Mouse (Mus musculus) myocyte (in vitro differentiated cells): Measurements from ENCODE around the gene Mtrf1l. TPM values are rescaled to one million over a fixed set of nuclear protein-coding genes. Genes with fewer than 3 reads are reported as not detected.

Experiments used
- H3K27me3 ChIP-seq: one replicate; pipeline ENCODE4 v1.6.1; 2011; ENCODE audit not compliant: control insufficient read depth, insufficient read depth, insufficient read length
- H3K36me3 ChIP-seq: one replicate; pipeline ENCODE4 v1.6.1; 2011; ENCODE audit not compliant: control insufficient read depth, insufficient read depth
- H3K4me2 ChIP-seq: one replicate; pipeline ENCODE4 v1.6.1; 2011; ENCODE audit warnings: low read depth, control low read depth
- H3K4me3 ChIP-seq: one replicate; pipeline ENCODE4 v1.5.1; 2011; ENCODE audit warnings: mild to moderate bottlenecking, control low read depth, moderate library complexity
- H3K79me2 ChIP-seq: one replicate; pipeline ENCODE4 v1.6.1; 2011; ENCODE audit not compliant: control insufficient read depth, insufficient read depth
- H3ac ChIP-seq: one replicate; pipeline ENCODE4 v1.6.1; 2011; ENCODE audit not compliant: control insufficient read depth, insufficient read length
- CEBPB ChIP-seq: IDR thresholded peaks from 2 replicates; pipeline ENCODE4 v1.6.1; 2011; ENCODE audit warnings: mild to moderate bottlenecking, moderate library complexity; ENCODE audit not compliant: poor library complexity, insufficient read depth, severe bottlenecking
- E2F4 ChIP-seq: IDR thresholded peaks from one replicate; pipeline ENCODE4 v1.6.1; 2011; ENCODE audit warnings: mild to moderate bottlenecking, control low read depth, moderate library complexity; ENCODE audit not compliant: insufficient read depth
- MYOD1 ChIP-seq, 3 experiments: IDR thresholded peaks; one replicate each; pipeline ENCODE4 v1.6.1; 2011; ENCODE audit warnings: control low read depth in 2 of 3, low read depth in 2 of 3, mild to moderate bottlenecking in 2 of 3, moderate library complexity in 1 of 3; ENCODE audit not compliant: insufficient read length in 2 of 3, control insufficient read depth in 1 of 3
- MYOG ChIP-seq, 3 experiments: IDR thresholded peaks; one replicate each; pipeline ENCODE4 v1.6.1; 2011; ENCODE audit warnings: control low read depth in 2 of 3, low read depth in 2 of 3, mild to moderate bottlenecking in 2 of 3; ENCODE audit not compliant: insufficient read length in 2 of 3, control insufficient read depth in 1 of 3, insufficient read depth in 1 of 3
- POLR2A ChIP-seq: IDR thresholded peaks from one replicate; pipeline ENCODE4 v1.6.1; 2011; ENCODE audit warnings: low read depth, mild to moderate bottlenecking, control low read depth, moderate library complexity; ENCODE audit not compliant: insufficient read length
- POLR2AphosphoS2 ChIP-seq: IDR thresholded peaks from one replicate; pipeline ENCODE4 v1.6.1; 2011; ENCODE audit warnings: low read depth, control low read depth; ENCODE audit not compliant: insufficient read length
- REST ChIP-seq: IDR thresholded peaks from one replicate; pipeline ENCODE4 v1.6.1; 2011; ENCODE audit warnings: mild to moderate bottlenecking, control low read depth, moderate library complexity; ENCODE audit not compliant: insufficient read depth, insufficient read length
- SRF ChIP-seq: IDR thresholded peaks from one replicate; pipeline ENCODE4 v1.6.1; 2011; ENCODE audit warnings: low read depth; ENCODE audit not compliant: control insufficient read depth, insufficient read length
- TCF12 ChIP-seq: IDR thresholded peaks from one replicate; pipeline ENCODE4 v1.6.1; 2011; ENCODE audit warnings: mild to moderate bottlenecking, control low read depth; ENCODE audit not compliant: poor library complexity, insufficient read depth, severe bottlenecking
- TCF3 ChIP-seq: IDR thresholded peaks from one replicate; pipeline ENCODE4 v1.6.1; 2011; ENCODE audit warnings: low read depth, control low read depth; ENCODE audit not compliant: insufficient read length
- USF1 ChIP-seq: IDR thresholded peaks from one replicate; pipeline ENCODE4 v1.6.1; 2011; ENCODE audit warnings: low read depth, mild to moderate bottlenecking, control low read depth, moderate library complexity
- polyA plus RNA-seq: library from polyadenylated mRNA; unstranded; fragments of >200 nt; fragmentation: generic; extraction: Trizol; gene quantifications from one replicate; pipeline ENCODE4 v1.2.1, GENCODE M21; 2012; ENCODE audit warnings: missing spikeins

The Mtrf1l gene
- polyA plus RNA-seq, 1 experiment = 2.7 TPM

GRCm38 (mm10) chr10:5805731-5806307, 17.9 kb downstream of the Mtrf1l start:
- peaks cover 11% of the 10 kb centered on the region for H3K36me3 ChIP-seq
- no peaks in the 10 kb centered on the region for H3K27me3 ChIP-seq
- H3ac ChIP-seq = peak overlapping the region; percentile 10
- TF ChIP-seq TCF12 (no peak), POLR2A (peak; percentile 80), POLR2AphosphoS2 (peak; percentile 66), E2F4 (peak; percentile 70), USF1 (peak; percentile 85)
- H3K79me2 ChIP-seq = peaks cover 41% of the 10 kb centered on the region
- peak overlapping the region; percentile 97 for H3K4me2 ChIP-seq
- peak overlapping the region; percentile 69 for H3K4me3 ChIP-seq

- peaks cover 46% of the 10 kb centered on the region for H3K79me2 ChIP-seq
- no peaks in the 10 kb centered on the region for H3K27me3 ChIP-seq
- H3ac ChIP-seq = peak within 1 kb of the TSS; percentile 10
- H3K4me2 ChIP-seq = peak within 1 kb of the TSS; percentile 97
- TF ChIP-seq POLR2AphosphoS2 (peak; percentile 50), CEBPB (no peak), MYOG (IDR thresholded peaks at IDR 0.05; ENCODE audit: control insufficient read depth in 1 of 3, insufficient read depth in 1 of 3, insufficient read length in 2 of 3, low read depth in 2 of 3) (no peak), POLR2A (peak; percentile 64), E2F4 (peak; percentile 92), USF1 (no peak)
- peak within 1 kb of the TSS; percentile 69 for H3K4me3 ChIP-seq
- peaks cover 14% of the 10 kb centered on the region for H3K36me3 ChIP-seq
Observed at GRCm38 (mm10) chr10:5805243-5805730, 18.4 kb downstream of the Mtrf1l start, which contains the start of gene Fbxo5. TSS of gene Fbxo5 (minus strand) at chr10:5805600.

DNA sequence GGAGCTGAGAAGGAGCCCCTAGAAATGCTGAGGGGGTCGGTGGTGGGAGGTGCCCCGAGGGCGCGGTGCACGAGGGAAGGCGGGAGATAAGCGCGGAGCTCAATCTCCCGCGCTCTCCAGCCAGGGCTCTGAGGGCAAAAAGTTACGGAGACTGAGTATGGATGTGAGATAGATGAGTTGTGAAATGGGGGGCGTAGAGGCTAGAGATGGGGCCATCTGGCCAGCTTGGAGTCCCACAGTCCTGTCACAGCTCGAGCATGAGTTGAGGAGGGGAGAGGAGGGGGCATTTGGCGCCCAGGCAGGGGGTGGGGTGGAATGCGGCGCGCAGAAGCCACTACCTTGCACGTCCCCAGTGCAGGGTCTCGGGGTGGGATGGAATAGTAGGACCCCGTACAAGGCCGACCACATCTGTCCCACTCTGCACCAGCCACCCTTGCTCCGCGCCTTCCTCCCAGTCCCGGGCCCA, 19.0 kb downstream of the Mtrf1l start:
- Histone ChIP-seq H3K36me3 (peaks cover 20% of the 10 kb centered on the region), H3K4me2 (peak overlapping the region; percentile 58)
- TF ChIP-seq POLR2AphosphoS2 (no peak), TCF3 (no peak), MYOD1 (IDR thresholded peaks at IDR 0.05; ENCODE audit: control insufficient read depth in 1 of 3, insufficient read length in 2 of 3, low read depth in 2 of 3) (no peak), REST (no peak), TCF12 (no peak), E2F4 (no peak), MYOG (IDR thresholded peaks at IDR 0.05; ENCODE audit: control insufficient read depth in 1 of 3, insufficient read depth in 1 of 3, insufficient read length in 2 of 3, low read depth in 2 of 3) (no peak)

DNA sequence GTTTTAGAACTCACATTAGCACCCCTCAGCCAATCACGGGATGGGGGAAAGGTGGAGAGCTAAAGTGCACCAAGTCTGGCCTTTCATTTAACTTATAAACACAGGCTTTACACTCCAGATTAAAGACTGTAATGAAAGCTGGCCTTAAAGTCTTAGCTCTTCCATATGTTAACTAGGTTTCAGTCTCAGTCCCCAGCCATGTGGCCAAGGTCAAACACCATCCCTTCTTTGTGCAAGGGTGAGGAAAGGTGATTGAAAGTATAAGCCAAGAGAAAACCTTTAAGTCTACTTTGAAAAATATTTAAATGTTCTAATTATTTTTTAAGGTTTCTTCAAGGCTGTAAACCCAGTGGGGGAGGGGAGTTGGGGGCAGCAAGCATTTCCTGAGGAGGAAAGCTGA, 20.0 kb downstream of the Mtrf1l start:
- Histone ChIP-seq H3K27me3 (no peaks in the 10 kb centered on the region), H3ac (no peak overlapping the region), H3K4me2 (peak overlapping the region; percentile 58), H3K79me2 (peaks cover 52% of the 10 kb centered on the region), H3K36me3 (peaks cover 25% of the 10 kb centered on the region), H3K4me3 (peak overlapping the region; percentile 69)
- TF ChIP-seq CEBPB (no peak), E2F4 (no peak), REST (no peak), TCF12 (no peak)

More for the DNA sequence above, 19.0 kb downstream of the Mtrf1l start:
- Histone ChIP-seq H3K27me3 (no peaks in the 10 kb centered on the region), H3ac (peak overlapping the region; percentile 10), H3K79me2 (peaks cover 52% of the 10 kb centered on the region), H3K4me3 (peak overlapping the region; percentile 69)

- Histone ChIP-seq H3K4me2 (peak overlapping the region; percentile 58), H3K36me3 (peaks cover 34% of the 10 kb centered on the region), H3K27me3 (no peaks in the 10 kb centered on the region), H3K4me3 (peak overlapping the region; percentile 69), H3K79me2 (peaks cover 52% of the 10 kb centered on the region), H3ac (no peak overlapping the region)
- TF ChIP-seq E2F4 (no peak), TCF3 (no peak), CEBPB (no peak), REST (no peak), TCF12 (no peak), SRF (no peak)
Observed at GRCm38 (mm10) chr10:5802866-5803265, 20.8 kb downstream of the Mtrf1l start.
